Comparison of ENCODE assay signal across 25 mouse cellular contexts in the genomic region with DNA sequence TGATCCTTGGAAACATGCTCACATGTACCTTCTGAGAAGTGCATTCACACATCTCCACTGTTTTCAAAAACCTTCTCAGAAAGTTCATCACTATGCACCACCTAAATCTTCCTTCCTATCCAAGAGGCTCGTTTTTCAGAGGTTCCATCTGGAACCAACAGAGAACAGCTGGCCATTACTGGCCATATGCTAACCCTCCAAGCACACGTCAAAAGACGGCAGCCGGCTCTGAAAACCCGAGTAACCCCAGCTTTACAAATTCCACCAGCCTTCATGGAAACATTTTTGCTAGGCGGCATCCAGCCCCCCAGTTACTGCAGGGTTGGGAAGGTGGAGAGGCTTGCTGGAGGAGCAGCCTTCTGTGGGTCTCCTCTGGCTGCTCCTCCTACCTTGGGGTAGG.
"Had no signal": no experiment of that assay in that cellular context is flagged by ENCODE, and none has a peak within 500 bp of the region (broad histone marks: within the 10 kb centered on the region; RNA-seq: fewer than 3 reads in every experiment).

No protein-coding gene starts in this region.

- ATAC-seq: intestine, embryonic 15.5 days; liver, postnatal 0 days; midbrain, embryonic 13.5 days; midbrain, embryonic 16.5 days had no signal

- H3K4me3 ChIP-seq: intestine, embryonic 15.5 days; kidney, embryonic 15.5 days; limb, embryonic 12.5 days; limb, embryonic 15.5 days; megakaryocyte, embryonic 14.5 days; midbrain, embryonic 10.5 days; midbrain, embryonic 13.5 days; myocyte; neural tube, embryonic 15.5 days had no signal

- H3K36me3 ChIP-seq: intestine, embryonic 15.5 days; kidney, embryonic 15.5 days; limb, embryonic 12.5 days; limb, embryonic 15.5 days; midbrain, embryonic 10.5 days; midbrain, embryonic 13.5 days; neural tube, embryonic 15.5 days had no signal

- H3K9me3 ChIP-seq: intestine, embryonic 15.5 days; limb, embryonic 15.5 days; midbrain, embryonic 13.5 days; neural tube, embryonic 15.5 days had no signal

- H3K4me2 ChIP-seq: intestine, embryonic 15.5 days; kidney, embryonic 15.5 days; limb, embryonic 12.5 days; limb, embryonic 15.5 days; liver, embryonic 11.5 days; midbrain, embryonic 13.5 days; neural tube, embryonic 15.5 days had no signal

- H3K27ac ChIP-seq: intestine, embryonic 15.5 days; kidney, embryonic 15.5 days; limb, embryonic 12.5 days; limb, embryonic 15.5 days; liver, embryonic 14.5 days; midbrain, embryonic 10.5 days; midbrain, embryonic 13.5 days; neural tube, embryonic 15.5 days; stomach, postnatal 0 days had no signal

- H3K9ac ChIP-seq: intestine, embryonic 15.5 days; kidney, embryonic 15.5 days; limb, embryonic 15.5 days; liver, embryonic 14.5 days; liver, postnatal 0 days; midbrain, embryonic 13.5 days; neural tube, embryonic 15.5 days had no signal

- DNase-seq: kidney, adult 11 months; kidney, adult 8-10 months; kidney, postnatal 10 days; kidney, postnatal 36 days; left cerebral cortex, postnatal 4 days; liver, postnatal 0 days; right cerebral cortex, adult 18-20 months; right cerebral cortex, postnatal 14 days; right cerebral cortex, postnatal 4 days; thymus, adult 2 months; thymus, postnatal 14 days; thymus, postnatal 4 days had no signal
